8 mouse cellular contexts compared by ENCODE assay signal in the genomic region with DNA sequence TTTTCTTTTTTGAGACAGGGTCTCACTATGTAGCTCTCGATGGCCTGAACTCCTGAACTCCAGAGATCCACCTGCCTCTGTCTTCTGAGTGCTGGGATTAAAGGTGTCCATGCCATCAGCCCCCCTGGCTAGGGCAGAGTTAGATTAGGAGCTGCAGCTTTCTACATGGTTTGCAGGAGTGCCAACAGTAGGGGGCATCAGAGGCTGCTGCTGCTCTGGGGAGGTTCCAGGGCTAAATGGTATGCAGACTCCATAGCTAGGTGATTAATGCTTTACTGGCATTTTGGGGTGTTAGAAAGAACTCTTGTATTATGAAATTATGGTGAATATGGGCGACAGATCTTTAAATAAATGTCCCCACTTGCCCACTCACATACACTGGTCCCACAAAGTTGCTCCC. TPM values are rescaled to one million over a fixed set of nuclear protein-coding genes. Genes with fewer than 3 reads are reported as not detected.
DNase-seq lines count a peak whose midpoint lies in the region; ATAC-seq and TF ChIP-seq lines count a peak whose summit lies in the region.

No protein-coding gene starts in this region.

- peak; percentile 30 for DNase-seq in neural tube, embryonic 10.5 days (ENCODE audit: extremely low spot score, low spot score)
- peak; percentile 53 for DNase-seq in embryonic facial prominence, embryonic 10.5 days (ENCODE audit: low spot score)
- DNase-seq in liver, embryonic 14.5 days (ENCODE audit: low read depth in 3 of 3, low spot score in 3 of 3), result no peak
- DNase-seq in testis, postnatal 10 days (ENCODE audit: low spot score), result peak; percentile 73
- DNase-seq in Muller cell, postnatal 12 days (ENCODE audit: inconsistent ontology term), result no peak

- no peak for TF ChIP-seq EP300 in liver, embryonic 14.5 days (IDR thresholded peaks at IDR 0.05; ENCODE audit: low read depth)

- H3K4me2 ChIP-seq in forebrain, embryonic 12.5 days, result no peak overlapping the region
- no peak overlapping the region for H3K4me2 ChIP-seq in forebrain, embryonic 16.5 days (ENCODE audit: low read length)
- H3K4me2 ChIP-seq in neural tube, embryonic 15.5 days, result no peak overlapping the region
- H3K4me2 ChIP-seq in liver, embryonic 14.5 days (ENCODE audit: low read depth), result no peak overlapping the region

- 0 out of 2 replicates have a peak overlapping the region, but pooled peaks have one; percentile 19 for H3K27ac ChIP-seq in forebrain, embryonic 12.5 days
- no peak overlapping the region for H3K27ac ChIP-seq in forebrain, embryonic 16.5 days (ENCODE audit: low read length)
- H3K27ac ChIP-seq in neural tube, embryonic 15.5 days (replicated peaks), result no peak overlapping the region
- H3K27ac ChIP-seq in embryonic facial prominence, embryonic 10.5 days (replicated peaks), result no peak overlapping the region
- H3K27ac ChIP-seq in liver, embryonic 14.5 days, result no peak overlapping the region

- no peak for ATAC-seq in forebrain, embryonic 12.5 days (ENCODE audit: low FRiP score)
- no peak for ATAC-seq in forebrain, embryonic 16.5 days
- no peak for ATAC-seq in neural tube, embryonic 15.5 days (ENCODE audit: low FRiP score)
- ATAC-seq in liver, embryonic 14.5 days (ENCODE audit: insufficient read depth), result no peak

- peaks cover 18% of the 10 kb centered on the region; the same call in 1 of the 2 replicates for H3K27me3 ChIP-seq in forebrain, embryonic 12.5 days
- no peaks in the 10 kb centered on the region for H3K27me3 ChIP-seq in forebrain, embryonic 16.5 days (replicated peaks; ENCODE audit: control insufficient read depth, insufficient read depth, low read length)
- peaks cover 6% of the 10 kb centered on the region; the same call in 1 of the 2 replicates for H3K27me3 ChIP-seq in neural tube, embryonic 15.5 days (replicated peaks)
- H3K27me3 ChIP-seq in embryonic facial prominence, embryonic 10.5 days (replicated peaks; ENCODE audit: low read depth, poor library complexity, severe bottlenecking), result peaks cover 22% of the 10 kb centered on the region
- H3K27me3 ChIP-seq in liver, embryonic 14.5 days (ENCODE audit: control insufficient read depth, insufficient read depth, low read length), result no peaks in the 10 kb centered on the region

- H3K4me1 ChIP-seq in forebrain, embryonic 12.5 days, result peaks cover 12% of the 10 kb centered on the region
- peaks cover 5% of the 10 kb centered on the region for H3K4me1 ChIP-seq in forebrain, embryonic 16.5 days (replicated peaks; ENCODE audit: control insufficient read depth, insufficient read depth, low read length)
- H3K4me1 ChIP-seq in neural tube, embryonic 15.5 days, result peaks cover 10% of the 10 kb centered on the region
- H3K4me1 ChIP-seq in embryonic facial prominence, embryonic 10.5 days, result peaks cover 16% of the 10 kb centered on the region
- H3K4me1 ChIP-seq in liver, embryonic 14.5 days (replicated peaks; ENCODE audit: control insufficient read depth in 2 of 2, insufficient read depth in 2 of 2, low read length in 1 of 2), result peaks cover 4 to 9% of the 10 kb centered on the region in 2 experiments; a peak in 3 of 4 replicates

- H3K9ac ChIP-seq in forebrain, embryonic 12.5 days, result no peak overlapping the region
- H3K9ac ChIP-seq in forebrain, embryonic 16.5 days (replicated peaks; ENCODE audit: low read depth, low read length), result no peak overlapping the region
- no peak overlapping the region for H3K9ac ChIP-seq in neural tube, embryonic 15.5 days (replicated peaks)
- no peak overlapping the region for H3K9ac ChIP-seq in liver, embryonic 14.5 days (replicated peaks)

- peaks cover 14% of the 10 kb centered on the region for H3K36me3 ChIP-seq in forebrain, embryonic 12.5 days (replicated peaks)
- H3K36me3 ChIP-seq in forebrain, embryonic 16.5 days (ENCODE audit: control insufficient read depth, insufficient read depth), result no peaks in the 10 kb centered on the region
- no peaks in the 10 kb centered on the region for H3K36me3 ChIP-seq in neural tube, embryonic 15.5 days
- H3K36me3 ChIP-seq in embryonic facial prominence, embryonic 10.5 days (replicated peaks), result peaks cover 7% of the 10 kb centered on the region
- H3K36me3 ChIP-seq in liver, embryonic 14.5 days (replicated peaks; ENCODE audit: control insufficient read depth, insufficient read depth, low read depth), result no peaks in the 10 kb centered on the region

- TF ChIP-seq CTCF in liver, embryonic 14.5 days (IDR thresholded peaks at IDR 0.05; ENCODE audit: low read depth), result peak; percentile 62

- no peaks in the 10 kb centered on the region for H3K9me3 ChIP-seq in forebrain, embryonic 12.5 days
- H3K9me3 ChIP-seq in forebrain, embryonic 16.5 days (ENCODE audit: control insufficient read depth, low read length), result no peaks in the 10 kb centered on the region
- no peaks in the 10 kb centered on the region for H3K9me3 ChIP-seq in neural tube, embryonic 15.5 days (replicated peaks)
- H3K9me3 ChIP-seq in embryonic facial prominence, embryonic 10.5 days, result no peaks in the 10 kb centered on the region
- no peaks in the 10 kb centered on the region for H3K9me3 ChIP-seq in liver, embryonic 14.5 days (ENCODE audit: control insufficient read depth, low read length)

- no peak overlapping the region for H3K4me3 ChIP-seq in forebrain, embryonic 12.5 days (replicated peaks)
- H3K4me3 ChIP-seq in forebrain, embryonic 16.5 days (replicated peaks; ENCODE audit: low read length), result no peak overlapping the region
- no peak overlapping the region for H3K4me3 ChIP-seq in neural tube, embryonic 15.5 days (replicated peaks)
- no peak overlapping the region for H3K4me3 ChIP-seq in embryonic facial prominence, embryonic 10.5 days
- H3K4me3 ChIP-seq in liver, embryonic 14.5 days (ENCODE audit: insufficient read depth in 1 of 2, low read depth in 2 of 2, low read length in 2 of 2), result no peak overlapping the region

- WGBS in forebrain, embryonic 12.5 days, result 55% methylated on average over 2 of the region's 2 CpGs
- WGBS in forebrain, embryonic 16.5 days, result 57% methylated on average over 2 of the region's 2 CpGs
- WGBS in neural tube, embryonic 15.5 days, result 44% methylated on average over 2 of the region's 2 CpGs
- WGBS in embryonic facial prominence, embryonic 10.5 days, result 39% methylated on average over 2 of the region's 2 CpGs
- 15% methylated on average over 2 of the region's 2 CpGs for WGBS in liver, embryonic 14.5 days (ENCODE audit: insufficient replicate concordance)

RNA-seq across cellular contexts. Expression of gene Fadd, which starts 5.0 kb away (rescaled TPM):
- polyA plus RNA-seq in forebrain, embryonic 12.5 days (2016; fragmentation: Nextera tagmentation; extraction: Ambion mirVana), result 8.1 and 8.7 TPM in 2 replicates
- 5.2 and 5.8 TPM in 2 replicates for polyA plus RNA-seq in forebrain, embryonic 16.5 days (2015; fragmentation: Nextera tagmentation; extraction: Ambion mirVana)
- polyA plus RNA-seq in neural tube, embryonic 15.5 days (2015; fragmentation: Nextera tagmentation; extraction: Ambion mirVana), result 4.9 and 5.5 TPM in 2 replicates
- 10.7 and 12.0 TPM in 2 replicates for polyA plus RNA-seq in embryonic facial prominence, embryonic 10.5 days (2016; fragmentation: Nextera tagmentation; extraction: Ambion mirVana)
- polyA plus RNA-seq in liver, embryonic 14.5 days (2012; rRNA removed), result 3.6 and 4.1 TPM in 2 replicates
- polyA plus RNA-seq in liver, embryonic 14.5 days (2014; fragmentation: Nextera tagmentation; extraction: Ambion mirVana), result 4.4 and 5.0 TPM in 2 replicates

RNA-seq across cellular contexts. Expression of gene Ppfia1, which starts 33.8 kb away (rescaled TPM):
- polyA plus RNA-seq in forebrain, embryonic 12.5 days (2016; fragmentation: Nextera tagmentation; extraction: Ambion mirVana), result 49.1 and 55.2 TPM in 2 replicates
- 30.4 and 34.6 TPM in 2 replicates for polyA plus RNA-seq in forebrain, embryonic 16.5 days (2015; fragmentation: Nextera tagmentation; extraction: Ambion mirVana)
- 22.3 and 25.6 TPM in 2 replicates for polyA plus RNA-seq in neural tube, embryonic 15.5 days (2015; fragmentation: Nextera tagmentation; extraction: Ambion mirVana)
- polyA plus RNA-seq in embryonic facial prominence, embryonic 10.5 days (2016; fragmentation: Nextera tagmentation; extraction: Ambion mirVana), result 44.3 and 44.6 TPM in 2 replicates
- 12.6 and 15.4 TPM in 2 replicates for polyA plus RNA-seq in liver, embryonic 14.5 days (2012; rRNA removed)
- 13.7 and 15.1 TPM in 2 replicates for polyA plus RNA-seq in liver, embryonic 14.5 days (2014; fragmentation: Nextera tagmentation; extraction: Ambion mirVana)

Comparison
In these comparisons a context has a peak if more than half of its experiments do, and no peak if none do; other contexts are left out.
1. DNase-seq: peak in neural tube, embryonic 10.5 days (single experiment), embryonic facial prominence, embryonic 10.5 days (single experiment) and testis, postnatal 10 days (single experiment); none in liver, embryonic 14.5 days (0 of 3) and Muller cell, postnatal 12 days (single experiment).